Comparison of ENCODE assay signal across 10 mouse cellular contexts in genomic region chr11:101971410-101971809, GRCm38 (mm10). TPM values are rescaled to one million over a fixed set of nuclear protein-coding genes. Genes with fewer than 3 reads are reported as not detected.
A peak's percentile ranks its signal among the peaks of the same experiment; 100 is the strongest.
DNase-seq lines count a peak whose midpoint lies in the region; ATAC-seq and TF ChIP-seq lines count a peak whose summit lies in the region.
"Had no signal": no experiment of that assay in that cellular context is flagged by ENCODE, and none has a peak within 500 bp of the region (broad histone marks: within the 10 kb centered on the region; RNA-seq: fewer than 3 reads in every experiment).

No protein-coding gene starts in this region.

- no peaks in the 10 kb centered on the region for H3K27me3 ChIP-seq in kidney, adult 2 months (replicated peaks; ENCODE audit: control insufficient read depth, insufficient read depth, low read length)
- H3K27me3 ChIP-seq in ES-Bruce4 (ENCODE audit: control insufficient read depth, insufficient read depth, low read length, poor library complexity, severe bottlenecking), result no peaks in the 10 kb centered on the region
- H3K27me3 ChIP-seq in midbrain, embryonic 14.5 days (ENCODE audit: control insufficient read depth, insufficient read depth, low read length), result no peaks in the 10 kb centered on the region; the same call in 1 of the 2 replicates

- H3K4me1 ChIP-seq in kidney, adult 2 months (ENCODE audit: control insufficient read depth, insufficient read depth, low read length), result no peaks in the 10 kb centered on the region
- H3K4me1 ChIP-seq in ES-Bruce4 (ENCODE audit: control insufficient read depth, insufficient read depth, low read length), result peaks cover 2% of the 10 kb centered on the region
- peaks cover 35% of the 10 kb centered on the region for H3K4me1 ChIP-seq in bone marrow macrophage, adult 2 months (ENCODE audit: control insufficient read depth, insufficient read depth, low read length)
- 0 out of 2 replicates have a peak, but pooled peaks cover 2% of the 10 kb centered on the region for H3K4me1 ChIP-seq in midbrain, embryonic 14.5 days (ENCODE audit: control insufficient read depth, insufficient read depth, low read length)

- TF ChIP-seq EP300 in ES-Bruce4 (IDR thresholded peaks at IDR 0.05; ENCODE audit: insufficient read depth, low read depth, low read length), result no peak

- no peak overlapping the region for H3K4me3 ChIP-seq in kidney, adult 2 months (ENCODE audit: insufficient read depth, low read depth, low read length)
- no peak overlapping the region for H3K4me3 ChIP-seq in ES-Bruce4 (ENCODE audit: low read depth, low read length)
- no peak overlapping the region for H3K4me3 ChIP-seq in bone marrow macrophage, adult 2 months (ENCODE audit: insufficient read depth, low read length)
- no peak overlapping the region for H3K4me3 ChIP-seq in midbrain, embryonic 14.5 days (replicated peaks; ENCODE audit: low read depth, low read length)

- no peak for TF ChIP-seq POLR2A in kidney, adult 2 months (IDR thresholded peaks at IDR 0.05; ENCODE audit: low read depth, low read length)
- no peak for TF ChIP-seq POLR2A in ES-Bruce4 (IDR thresholded peaks at IDR 0.05; ENCODE audit: insufficient read depth, low read length)
- TF ChIP-seq POLR2A in bone marrow macrophage, adult 2 months (IDR thresholded peaks at IDR 0.05; ENCODE audit: borderline replicate concordance, low read depth, low read length), result no peak

- no peaks in the 10 kb centered on the region; the same call in 1 of the 2 replicates for H3K36me3 ChIP-seq in kidney, adult 2 months (ENCODE audit: control insufficient read depth, insufficient read depth, low read length)
- H3K36me3 ChIP-seq in ES-Bruce4 (ENCODE audit: control insufficient read depth, insufficient read depth, low read length, poor library complexity, severe bottlenecking), result peaks cover 3% of the 10 kb centered on the region; the same call in 1 of the 2 replicates
- no peaks in the 10 kb centered on the region; the same call in 1 of the 2 replicates for H3K36me3 ChIP-seq in midbrain, embryonic 14.5 days (ENCODE audit: control insufficient read depth, insufficient read depth, low read length)

- peak; percentile 31; the same call in 1 of the 2 replicates for ATAC-seq in megakaryocyte, adult 5-6 weeks (ENCODE audit: poor library complexity, severe bottlenecking)
- no peak for ATAC-seq in granulocyte monocyte progenitor cell, adult 5-6 weeks (replicated peaks; ENCODE audit: poor library complexity, severe bottlenecking)
- ATAC-seq in midbrain, embryonic 14.5 days (ENCODE audit: low FRiP score, low TSS enrichment), result no peak

- H3K9me3 ChIP-seq in ES-Bruce4 (replicated peaks; ENCODE audit: control insufficient read depth, insufficient read depth, low read length, poor library complexity, severe bottlenecking), result no peaks in the 10 kb centered on the region
- H3K9me3 ChIP-seq in midbrain, embryonic 14.5 days (ENCODE audit: control insufficient read depth, low read length), result no peaks in the 10 kb centered on the region

- H3K4me2 ChIP-seq in midbrain, embryonic 14.5 days (ENCODE audit: low read length), result no peak overlapping the region

- peak; percentile 65 for TF ChIP-seq CTCF in kidney, adult 2 months (conservative IDR thresholded peaks at IDR 0.05; ENCODE audit: insufficient read depth, insufficient read length, low read depth, low read length)
- peak; percentile 65 for TF ChIP-seq CTCF in ES-Bruce4 (IDR thresholded peaks at IDR 0.05; ENCODE audit: low read depth, low read length)
- TF ChIP-seq CTCF in bone marrow macrophage, adult 2 months (IDR thresholded peaks at IDR 0.05; ENCODE audit: low read depth, low read length), result peak; percentile 99

- peak; percentile 48 for DNase-seq in kidney, adult 2 months
- DNase-seq in kidney, postnatal 14 days, result no peak
- DNase-seq in ovary, postnatal 14 days (ENCODE audit: low spot score), result no peak
- DNase-seq in midbrain, embryonic 14.5 days, result no peak

- WGBS in kidney, adult 2 months, result 51% methylated on average over 3 of the region's 3 CpGs
- 36% methylated on average over 3 of the region's 3 CpGs for WGBS in midbrain, embryonic 14.5 days

- H3K9ac ChIP-seq in ES-Bruce4 (ENCODE audit: low read depth, poor library complexity, severe bottlenecking), result no peak overlapping the region
- no peak overlapping the region for H3K9ac ChIP-seq in midbrain, embryonic 14.5 days (replicated peaks; ENCODE audit: low read length)

- no peak overlapping the region for H3K27ac ChIP-seq in kidney, adult 2 months (ENCODE audit: insufficient read depth, low read depth, low read length)
- H3K27ac ChIP-seq in ES-Bruce4 (ENCODE audit: insufficient read depth, low read length), result no peak overlapping the region
- H3K27ac ChIP-seq in bone marrow macrophage, adult 2 months (ENCODE audit: insufficient read depth, low read depth, low read length), result peak overlapping the region; percentile 99
- H3K27ac ChIP-seq in midbrain, embryonic 14.5 days (replicated peaks; ENCODE audit: low read depth, low read length), result no peak overlapping the region

RNA-seq across cellular contexts. Expression of gene Sost, which starts 4.6 kb away (rescaled TPM):
- 2.0 TPM in 2 replicates for polyA plus RNA-seq in kidney, adult 2 months (2012; rRNA removed)
- polyA plus RNA-seq in ES-Bruce4 (2011; ENCODE audit: insufficient read depth, insufficient read length, low read depth, missing spikeins), result not detected in 2 replicates
- not detected in 2 replicates for polyA plus RNA-seq in bone marrow macrophage, adult 2 months (2012; ENCODE audit: insufficient read depth, insufficient read length, missing spikeins)
- not detected in 2 replicates for total RNA-seq in megakaryocyte, adult 5-6 weeks (2015)
- not detected in 2 replicates for total RNA-seq in megakaryocyte, adult 5-6 weeks (2017)
- not detected in 2 replicates for total RNA-seq in granulocyte monocyte progenitor cell, adult 5-6 weeks (2014; fragmentation: Nextera tagmentation)
- total RNA-seq in granulocyte monocyte progenitor cell, adult 5-6 weeks (2017), result not detected in 2 replicates
- polyA plus RNA-seq in midbrain, embryonic 14.5 days (2014; fragmentation: Nextera tagmentation; extraction: Ambion mirVana), result not detected in 2 replicates
- polyA plus RNA-seq: embryonic facial prominence, embryonic 11.5 days; neural tube, embryonic 11.5 days had no signal

RNA-seq across cellular contexts. Expression of gene Cfap97d1, which starts 12.7 kb away (rescaled TPM):
- polyA plus RNA-seq in kidney, adult 2 months (2012; rRNA removed), result not detected in 2 replicates
- polyA plus RNA-seq in ES-Bruce4 (2011; ENCODE audit: insufficient read depth, insufficient read length, low read depth, missing spikeins), result not detected in 2 replicates
- not detected in 2 replicates for polyA plus RNA-seq in bone marrow macrophage, adult 2 months (2012; ENCODE audit: insufficient read depth, insufficient read length, missing spikeins)
- not detected in 2 replicates for total RNA-seq in megakaryocyte, adult 5-6 weeks (2015)
- total RNA-seq in megakaryocyte, adult 5-6 weeks (2017), result not detected in 2 replicates
- total RNA-seq in granulocyte monocyte progenitor cell, adult 5-6 weeks (2014; fragmentation: Nextera tagmentation), result not detected in 2 replicates
- total RNA-seq in granulocyte monocyte progenitor cell, adult 5-6 weeks (2017), result not detected in 2 replicates
- polyA plus RNA-seq in midbrain, embryonic 14.5 days (2014; fragmentation: Nextera tagmentation; extraction: Ambion mirVana), result not detected in 2 replicates
- polyA plus RNA-seq: embryonic facial prominence, embryonic 11.5 days; neural tube, embryonic 11.5 days had no signal

RNA-seq across cellular contexts. Expression of gene Dusp3, which starts 15.4 kb away (rescaled TPM):
- 67.8 and 92.4 TPM in 2 replicates for polyA plus RNA-seq in kidney, adult 2 months (2012; rRNA removed)
- polyA plus RNA-seq in ES-Bruce4 (2011; ENCODE audit: insufficient read depth, insufficient read length, low read depth, missing spikeins), result 11.9 and 13.3 TPM in 2 replicates
- 79.3 and 80.4 TPM in 2 replicates for polyA plus RNA-seq in bone marrow macrophage, adult 2 months (2012; ENCODE audit: insufficient read depth, insufficient read length, missing spikeins)
- total RNA-seq in megakaryocyte, adult 5-6 weeks (2015), result 24.9 and 30.3 TPM in 2 replicates
- total RNA-seq in megakaryocyte, adult 5-6 weeks (2017), result 21.9 and 25.2 TPM in 2 replicates
- 3.9 and 4.3 TPM in 2 replicates for total RNA-seq in granulocyte monocyte progenitor cell, adult 5-6 weeks (2014; fragmentation: Nextera tagmentation)
- 0.95 and 1.1 TPM in 2 replicates for total RNA-seq in granulocyte monocyte progenitor cell, adult 5-6 weeks (2017)
- polyA plus RNA-seq in midbrain, embryonic 14.5 days (2014; fragmentation: Nextera tagmentation; extraction: Ambion mirVana), result 16.5 and 17.2 TPM in 2 replicates

RNA-seq across cellular contexts. Expression of gene Mpp3, which starts 56.9 kb away (rescaled TPM):
- polyA plus RNA-seq in kidney, adult 2 months (2012; rRNA removed), result 2.3 and 3.5 TPM in 2 replicates
- 3.8 and 6.3 TPM in 2 replicates for polyA plus RNA-seq in ES-Bruce4 (2011; ENCODE audit: insufficient read depth, insufficient read length, low read depth, missing spikeins)
- 0.31 TPM in 1 of 2 replicates, not detected in the other for polyA plus RNA-seq in bone marrow macrophage, adult 2 months (2012; ENCODE audit: insufficient read depth, insufficient read length, missing spikeins)
- not detected in 2 replicates for total RNA-seq in megakaryocyte, adult 5-6 weeks (2015)
- total RNA-seq in megakaryocyte, adult 5-6 weeks (2017), result not detected in 2 replicates
- total RNA-seq in granulocyte monocyte progenitor cell, adult 5-6 weeks (2014; fragmentation: Nextera tagmentation), result not detected in 2 replicates
- total RNA-seq in granulocyte monocyte progenitor cell, adult 5-6 weeks (2017), result not detected in 2 replicates
- 45.4 and 54.2 TPM in 2 replicates for polyA plus RNA-seq in midbrain, embryonic 14.5 days (2014; fragmentation: Nextera tagmentation; extraction: Ambion mirVana)
